Mouse (Mus musculus): ENCODE measurements around the gene Gm49776.

DNA sequence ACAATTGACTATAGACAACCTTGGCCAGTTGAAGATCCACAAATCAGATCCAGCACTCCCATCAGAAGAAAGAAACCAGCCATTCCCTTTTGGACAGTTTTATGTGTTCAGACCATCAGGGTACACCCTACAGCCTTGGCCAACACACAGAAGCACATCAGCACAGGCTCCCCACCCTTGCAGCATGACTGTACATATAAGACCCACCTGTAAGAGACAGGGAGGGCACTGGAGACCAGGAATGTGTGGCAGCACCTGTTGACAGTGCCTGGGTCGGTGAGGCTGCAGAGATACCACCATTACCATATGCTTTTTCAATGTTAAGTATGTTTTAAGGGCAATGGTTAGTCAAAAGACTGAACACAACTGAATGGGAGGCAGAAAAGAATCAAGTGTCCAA is 4.3 kb downstream of the Gm49776 start:
- TF ChIP-seq CTCF (IDR thresholded peaks at IDR 0.05; ENCODE audit: borderline replicate concordance, insufficient read depth, low read depth, low read length) = no peak
- TF ChIP-seq POLR2A (IDR thresholded peaks at IDR 0.05; ENCODE audit: borderline replicate concordance, insufficient read depth, low read length) = no peak

Measured in cerebellum, adult 2 months (tissue).